Mouse (Mus musculus): Measurements from ENCODE around the gene Gm15448. TPM values are rescaled to one million over a fixed set of nuclear protein-coding genes. Genes with fewer than 3 reads are reported as not detected.
"Not testable (repeated sequence)": the region's sequence is repeated elsewhere in the genome, so short reads cannot be mapped to it uniquely, and the experiment has no call there.

The Gm15448 gene
- 0.25 and 0.41 TPM in 2 replicates for polyA plus RNA-seq (2015; fragmentation: Nextera tagmentation; extraction: Ambion mirVana)

DNA sequence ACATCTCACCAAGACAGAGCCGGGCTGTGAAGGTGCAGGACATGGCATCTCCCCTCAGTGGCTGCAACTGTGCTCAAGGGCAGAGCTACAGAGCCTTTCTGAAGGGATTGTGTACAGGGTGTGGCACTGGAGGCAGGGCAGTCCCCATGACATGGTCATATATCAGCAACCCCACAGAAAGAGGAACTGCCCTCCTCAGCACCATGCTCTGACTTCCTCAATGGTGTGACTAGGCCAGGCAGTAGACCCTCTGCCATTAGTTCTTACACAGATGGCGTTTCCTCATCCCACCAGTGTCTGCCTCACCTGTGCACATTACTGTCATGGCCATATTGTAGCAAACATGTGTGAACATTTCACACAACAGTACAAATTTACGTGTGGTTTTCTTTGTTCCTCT is at the start of gene Gm15448:
Gene Gm15448, minus strand, starts transcription at position 89 of the 400 bp plus-strand sequence.
- H3K9ac ChIP-seq (replicated peaks; ENCODE audit: low read depth); H3K4me1 ChIP-seq (ENCODE audit: insufficient read depth, low read depth, low read length); H3K36me3 ChIP-seq (ENCODE audit: insufficient read depth, low read length); H3K27ac ChIP-seq (ENCODE audit: low read length); DNase-seq (ENCODE audit: low spot score); H3K4me3 ChIP-seq (ENCODE audit: low read depth, low read length); H3K9me3 ChIP-seq (ENCODE audit: low read length); H3K4me2 ChIP-seq (replicated peaks; ENCODE audit: low read depth, low read length); H3K27me3 ChIP-seq (replicated peaks; ENCODE audit: insufficient read depth, low read length); ATAC-seq: not testable (repeated sequence)
- WGBS, result 38% methylated on average over 1 of the region's 3 CpGs

GRCm38 (mm10) chr7:3875032-3875431 is 49.5 kb upstream of the Gm15448 start:
- not testable (repeated sequence) for H3K9me3 ChIP-seq (ENCODE audit: low read length); H3K9ac ChIP-seq (replicated peaks; ENCODE audit: low read depth); DNase-seq (ENCODE audit: low spot score); H3K36me3 ChIP-seq (ENCODE audit: insufficient read depth, low read length); H3K4me1 ChIP-seq (ENCODE audit: insufficient read depth, low read depth, low read length); H3K27ac ChIP-seq (ENCODE audit: low read length); H3K27me3 ChIP-seq (replicated peaks; ENCODE audit: insufficient read depth, low read length); H3K4me2 ChIP-seq (replicated peaks; ENCODE audit: low read depth, low read length); ATAC-seq; H3K4me3 ChIP-seq (ENCODE audit: low read depth, low read length)
- WGBS, result no CpG with 5 or more reads among the region's 1 CpGs

DNA sequence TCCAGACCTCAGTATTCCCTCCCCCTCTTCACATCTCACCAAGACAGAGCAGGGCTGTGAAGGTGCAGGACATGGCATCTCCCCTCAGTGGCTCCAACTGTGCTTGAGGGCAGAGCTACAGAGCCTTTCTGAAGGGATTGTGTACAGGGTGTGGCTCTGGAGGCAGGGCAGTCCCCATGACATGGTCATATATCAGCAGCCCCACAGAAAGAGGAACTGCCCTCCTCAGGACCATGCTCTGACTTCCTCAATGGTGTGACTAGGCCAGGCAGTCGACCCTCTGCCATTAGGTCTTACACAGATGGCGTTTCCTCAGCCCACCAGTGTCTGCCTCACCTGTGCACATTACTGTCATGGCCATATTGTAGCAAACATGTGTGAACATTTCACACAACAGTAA is 19.5 kb upstream of the Gm15448 start, which contains the start of gene Pira2:
Gene Pira2, minus strand, starts transcription at position 101 of the 400 bp plus-strand sequence.
- WGBS, result no CpG with 5 or more reads among the region's 2 CpGs
- not testable (repeated sequence) for H3K9ac ChIP-seq (replicated peaks; ENCODE audit: low read depth); H3K9me3 ChIP-seq (ENCODE audit: low read length); H3K27ac ChIP-seq (ENCODE audit: low read length); H3K36me3 ChIP-seq (ENCODE audit: insufficient read depth, low read length); H3K27me3 ChIP-seq (replicated peaks; ENCODE audit: insufficient read depth, low read length); ATAC-seq; H3K4me1 ChIP-seq (ENCODE audit: insufficient read depth, low read depth, low read length); H3K4me3 ChIP-seq (ENCODE audit: low read depth, low read length); DNase-seq (ENCODE audit: low spot score); H3K4me2 ChIP-seq (replicated peaks; ENCODE audit: low read depth, low read length)

- WGBS, result no CpG with 5 or more reads among the region's 1 CpGs
- H3K9me3 ChIP-seq (ENCODE audit: low read length); DNase-seq (ENCODE audit: low spot score); H3K9ac ChIP-seq (replicated peaks; ENCODE audit: low read depth); H3K4me2 ChIP-seq (replicated peaks; ENCODE audit: low read depth, low read length); ATAC-seq; H3K4me3 ChIP-seq (ENCODE audit: low read depth, low read length); H3K27ac ChIP-seq (ENCODE audit: low read length); H3K4me1 ChIP-seq (ENCODE audit: insufficient read depth, low read depth, low read length); H3K36me3 ChIP-seq (ENCODE audit: insufficient read depth, low read length); H3K27me3 ChIP-seq (replicated peaks; ENCODE audit: insufficient read depth, low read length): not testable (repeated sequence)
Measured at GRCm38 (mm10) chr7:3837854-3838253, 12.4 kb upstream of the Gm15448 start.

DNA sequence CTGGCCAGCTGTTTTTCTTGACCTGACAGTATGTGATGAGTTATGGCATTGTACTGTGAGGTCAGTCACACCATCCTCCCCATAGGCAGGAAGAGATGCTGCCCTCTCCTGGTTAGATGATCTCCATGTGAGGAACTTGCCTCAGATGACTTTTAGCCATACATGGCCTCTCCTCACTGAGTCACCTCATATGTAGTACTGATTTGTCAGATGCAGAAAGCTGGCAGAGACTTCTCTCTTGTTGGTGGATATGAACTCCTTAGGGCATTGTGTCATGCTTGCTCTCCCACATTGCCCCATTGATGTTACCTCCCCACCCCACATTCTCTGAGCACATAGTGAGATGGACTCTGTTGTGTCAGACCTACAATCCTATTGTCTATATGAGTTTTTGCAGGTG is 5.1 kb upstream of the Gm15448 start:
- H3K9ac ChIP-seq (replicated peaks; ENCODE audit: low read depth), result not testable (repeated sequence)

DNA sequence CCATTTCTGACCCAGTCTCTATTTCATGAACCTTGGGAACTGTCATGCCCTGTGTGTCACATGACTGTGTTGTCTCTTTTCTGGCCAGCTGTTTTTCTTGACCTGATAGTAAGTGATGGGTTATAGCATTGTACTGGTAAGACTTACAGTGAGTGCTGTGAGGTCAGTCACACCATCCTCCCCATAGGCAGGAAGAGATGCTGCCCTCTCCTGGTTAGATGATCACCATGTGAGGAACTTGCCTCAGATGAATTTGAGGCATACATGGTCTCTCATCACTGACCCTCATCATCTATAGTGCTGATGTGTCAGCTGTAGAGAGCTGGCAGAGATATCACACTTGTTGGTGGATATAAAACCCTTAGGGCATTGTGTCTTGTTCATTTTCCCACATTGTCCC is 13.6 kb downstream of the Gm15448 start:
- not testable (repeated sequence) for H3K4me3 ChIP-seq (ENCODE audit: low read depth, low read length); H3K36me3 ChIP-seq (ENCODE audit: insufficient read depth, low read length); H3K27ac ChIP-seq (ENCODE audit: low read length); H3K4me1 ChIP-seq (ENCODE audit: insufficient read depth, low read depth, low read length); H3K9ac ChIP-seq (replicated peaks; ENCODE audit: low read depth); H3K9me3 ChIP-seq (ENCODE audit: low read length); H3K27me3 ChIP-seq (replicated peaks; ENCODE audit: insufficient read depth, low read length); DNase-seq (ENCODE audit: low spot score); H3K4me2 ChIP-seq (replicated peaks; ENCODE audit: low read depth, low read length); ATAC-seq

More for the DNA sequence above, 5.1 kb upstream of the Gm15448 start:
- DNase-seq (ENCODE audit: low spot score); H3K27ac ChIP-seq (ENCODE audit: low read length); H3K4me1 ChIP-seq (ENCODE audit: insufficient read depth, low read depth, low read length); H3K36me3 ChIP-seq (ENCODE audit: insufficient read depth, low read length); ATAC-seq; H3K4me2 ChIP-seq (replicated peaks; ENCODE audit: low read depth, low read length); H3K9me3 ChIP-seq (ENCODE audit: low read length); H3K4me3 ChIP-seq (ENCODE audit: low read depth, low read length); H3K27me3 ChIP-seq (replicated peaks; ENCODE audit: insufficient read depth, low read length): not testable (repeated sequence)

DNA sequence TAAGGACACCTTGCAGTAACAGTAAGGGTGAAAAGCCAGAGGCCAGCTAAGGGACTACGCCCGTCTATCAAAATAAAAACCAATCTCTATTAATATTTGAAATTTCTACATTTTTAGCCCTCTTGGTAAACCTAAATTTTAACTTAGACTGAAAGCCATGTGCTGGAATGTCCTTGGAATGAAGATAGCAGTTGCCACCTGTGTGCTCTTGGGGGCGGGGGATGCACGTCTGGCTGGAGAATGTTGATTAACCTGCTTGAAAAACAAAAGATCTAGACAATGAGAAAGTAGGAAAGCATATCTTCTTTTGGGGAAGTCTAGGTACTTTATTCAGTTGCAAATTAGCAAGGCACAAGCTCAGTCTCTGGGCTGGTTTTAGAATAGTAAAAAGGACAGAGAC is 22.6 kb downstream of the Gm15448 start:
- H3K36me3 ChIP-seq (ENCODE audit: insufficient read depth, low read length); H3K27ac ChIP-seq (ENCODE audit: low read length); H3K4me1 ChIP-seq (ENCODE audit: insufficient read depth, low read depth, low read length); H3K4me3 ChIP-seq (ENCODE audit: low read depth, low read length); H3K4me2 ChIP-seq (replicated peaks; ENCODE audit: low read depth, low read length); H3K9me3 ChIP-seq (ENCODE audit: low read length); DNase-seq (ENCODE audit: low spot score); H3K9ac ChIP-seq (replicated peaks; ENCODE audit: low read depth); ATAC-seq; H3K27me3 ChIP-seq (replicated peaks; ENCODE audit: insufficient read depth, low read length): not testable (repeated sequence)
- 75% methylated on average over 4 of the region's 4 CpGs for WGBS

DNA sequence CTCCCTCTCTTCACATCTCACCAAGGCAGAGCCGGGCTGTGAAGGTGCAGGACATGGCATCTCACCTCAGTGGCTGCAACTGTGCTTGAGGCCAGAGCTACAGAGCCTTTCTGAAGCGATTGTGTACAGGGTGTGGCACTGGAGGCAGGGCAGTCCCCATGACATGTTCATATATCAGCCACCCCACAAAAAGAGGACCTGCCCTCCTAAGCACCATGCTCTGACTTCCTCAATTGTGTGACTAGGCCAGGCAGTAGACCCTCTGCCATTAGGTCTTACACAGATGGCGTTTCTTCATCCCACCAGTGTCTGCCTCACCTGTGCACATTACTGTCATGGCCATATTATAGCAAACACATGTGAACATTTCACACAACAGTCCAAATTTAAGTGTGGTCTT is 25.5 kb downstream of the Gm15448 start:
- WGBS, result 70% methylated on average over 3 of the region's 3 CpGs
- not testable (repeated sequence) for H3K4me2 ChIP-seq (replicated peaks; ENCODE audit: low read depth, low read length); H3K9ac ChIP-seq (replicated peaks; ENCODE audit: low read depth); H3K9me3 ChIP-seq (ENCODE audit: low read length); H3K36me3 ChIP-seq (ENCODE audit: insufficient read depth, low read length); H3K4me3 ChIP-seq (ENCODE audit: low read depth, low read length); H3K27me3 ChIP-seq (replicated peaks; ENCODE audit: insufficient read depth, low read length); ATAC-seq; H3K4me1 ChIP-seq (ENCODE audit: insufficient read depth, low read depth, low read length); H3K27ac ChIP-seq (ENCODE audit: low read length)
- peak; percentile 4 for DNase-seq (ENCODE audit: low spot score)

- H3K27ac ChIP-seq (ENCODE audit: low read length); H3K4me3 ChIP-seq (ENCODE audit: low read depth, low read length); H3K4me2 ChIP-seq (replicated peaks; ENCODE audit: low read depth, low read length); H3K9me3 ChIP-seq (ENCODE audit: low read length); ATAC-seq; H3K4me1 ChIP-seq (ENCODE audit: insufficient read depth, low read depth, low read length); H3K9ac ChIP-seq (replicated peaks; ENCODE audit: low read depth); H3K27me3 ChIP-seq (replicated peaks; ENCODE audit: insufficient read depth, low read length); DNase-seq (ENCODE audit: low spot score); H3K36me3 ChIP-seq (ENCODE audit: insufficient read depth, low read length): not testable (repeated sequence)
Measured at GRCm38 (mm10) chr7:3796286-3796685, 29.2 kb downstream of the Gm15448 start.

All from lung, postnatal 0 days (tissue).